ENCODE assay signal across 15 mouse cellular contexts in genomic region chr19:21260280-21260679, GRCm38 (mm10).
"Had no signal": no experiment of that assay in that cellular context is flagged by ENCODE, and none has a peak within 500 bp of the region (broad histone marks: within the 10 kb centered on the region; RNA-seq: fewer than 3 reads in every experiment).

No protein-coding gene starts in this region.

- H3K27ac ChIP-seq: kidney, postnatal 0 days; layer of hippocampus, adult 2 months; liver, embryonic 12.5 days; midbrain, embryonic 12.5 days; stomach, embryonic 15.5 days had no signal

- H3K9me3 ChIP-seq: liver, embryonic 12.5 days; midbrain, embryonic 12.5 days; stomach, embryonic 15.5 days had no signal

- H3K4me2 ChIP-seq: liver, embryonic 12.5 days; lung, embryonic 14.5 days; midbrain, embryonic 12.5 days; stomach, embryonic 15.5 days had no signal

- H3K4me1 ChIP-seq: liver, embryonic 12.5 days; midbrain, embryonic 12.5 days; stomach, embryonic 15.5 days had no signal

- H3K9ac ChIP-seq: liver, embryonic 12.5 days; lung, embryonic 14.5 days; midbrain, embryonic 12.5 days; stomach, embryonic 15.5 days had no signal

- H3K36me3 ChIP-seq: liver, embryonic 12.5 days; midbrain, embryonic 12.5 days; stomach, embryonic 15.5 days had no signal

- ATAC-seq: liver, embryonic 12.5 days; midbrain, embryonic 16.5 days had no signal

- H3K27me3 ChIP-seq: liver, embryonic 12.5 days; midbrain, embryonic 12.5 days; stomach, embryonic 15.5 days had no signal

- H3K4me3 ChIP-seq: layer of hippocampus, adult 2 months; liver, embryonic 12.5 days; midbrain, embryonic 12.5 days; stomach, embryonic 15.5 days had no signal

- DNase-seq: kidney, adult 11 months; kidney, adult 9 months; kidney, postnatal 4 days; lung, embryonic 14.5 days; lung, postnatal 10 days; lung, postnatal 4 days; right cerebral cortex, postnatal 4 days; spleen, adult 18-20 months; thymus, postnatal 36 days had no signal
